In the genomic region with DNA sequence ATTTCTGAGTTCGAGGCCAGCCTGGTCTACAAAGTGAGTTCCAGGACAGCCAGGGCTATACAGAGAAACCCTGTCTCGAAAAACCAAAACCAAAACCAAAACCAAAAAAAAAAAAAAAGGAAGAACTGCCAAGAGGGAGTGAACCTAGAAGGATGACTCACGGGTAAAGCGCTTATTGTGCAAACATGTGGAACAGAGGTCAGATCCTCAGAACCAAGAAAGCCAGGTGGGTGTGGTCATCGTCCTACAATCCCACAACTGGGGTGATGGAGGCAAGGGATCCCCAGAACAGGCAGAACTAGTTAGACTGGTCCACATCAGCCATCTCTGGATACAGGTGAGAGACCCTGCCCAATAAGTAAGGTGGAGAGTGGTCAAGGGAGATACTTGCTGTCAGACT, we compare ENCODE assay signal across 13 mouse cellular contexts. TPM values are rescaled to one million over a fixed set of nuclear protein-coding genes. Genes with fewer than 3 reads are reported as not detected.
A peak's percentile ranks its signal among the peaks of the same experiment; 100 is the strongest.
DNase-seq lines count a peak whose midpoint lies in the region; ATAC-seq lines count a peak whose summit lies in the region.
"Had no signal": no experiment of that assay in that cellular context is flagged by ENCODE, and none has a peak within 500 bp of the region (broad histone marks: within the 10 kb centered on the region; RNA-seq: fewer than 3 reads in every experiment).

No protein-coding gene starts in this region.

- peaks cover 64% of the 10 kb centered on the region for H3K4me1 ChIP-seq in kidney, embryonic 15.5 days

- H3K27me3 ChIP-seq in kidney, embryonic 15.5 days, result no peaks in the 10 kb centered on the region
- H3K27me3 ChIP-seq: lung, embryonic 15.5 days; neural tube, embryonic 15.5 days had no signal

- H3K9me3 ChIP-seq in kidney, embryonic 15.5 days (replicated peaks), result no peaks in the 10 kb centered on the region
- H3K9me3 ChIP-seq: G1E; lung, embryonic 15.5 days; neural tube, embryonic 15.5 days had no signal

- H3K4me3 ChIP-seq in kidney, embryonic 15.5 days (replicated peaks), result no peak overlapping the region
- H3K4me3 ChIP-seq: layer of hippocampus, adult 2 months; lung, embryonic 15.5 days; neural tube, embryonic 15.5 days had no signal

- 69% methylated on average over 5 of the region's 5 CpGs for WGBS in kidney, embryonic 15.5 days

- ATAC-seq in kidney, embryonic 15.5 days (replicated peaks; ENCODE audit: low FRiP score), result no peak
- peak; percentile 60 to 74; a peak in 3 of 4 replicates for ATAC-seq in hematopoietic stem cell, adult 5-6 weeks (replicated peaks in 1 of 2; ENCODE audit: insufficient read depth in 1 of 2, low FRiP score in 2 of 2, low TSS enrichment in 1 of 2, low read depth in 1 of 2, poor library complexity in 2 of 2, severe bottlenecking in 2 of 2)
- ATAC-seq in megakaryocyte progenitor cell, adult 5-6 weeks (replicated peaks; ENCODE audit: poor library complexity), result peak; percentile 79

- no peak for DNase-seq in kidney, postnatal 4 days
- peak; percentile 32 for DNase-seq in CD4-positive helper T cell, adult 2 months (ENCODE audit: low read depth, low spot score)
- DNase-seq in left cerebral cortex, adult 18-20 months (ENCODE audit: low spot score in 2 of 2), result no peak
- DNase-seq in left cerebral cortex, postnatal 25 days (ENCODE audit: low spot score in 2 of 2), result no peak
- DNase-seq in right cerebral cortex, postnatal 25 days, result no peak
- DNase-seq: heart, postnatal 10 days had no signal

- H3K27ac ChIP-seq in kidney, embryonic 15.5 days, result peak overlapping the region; percentile 81; the same call in 1 of the 2 replicates
- H3K27ac ChIP-seq: layer of hippocampus, adult 2 months; lung, embryonic 15.5 days; neural tube, embryonic 15.5 days had no signal

- H3K9ac ChIP-seq in kidney, embryonic 15.5 days, result no peak overlapping the region
- H3K9ac ChIP-seq: lung, embryonic 15.5 days; neural tube, embryonic 15.5 days had no signal

- no peaks in the 10 kb centered on the region for H3K36me3 ChIP-seq in kidney, embryonic 15.5 days
- H3K36me3 ChIP-seq: G1E; lung, embryonic 15.5 days; neural tube, embryonic 15.5 days had no signal

- no peak overlapping the region for H3K4me2 ChIP-seq in kidney, embryonic 15.5 days
- H3K4me2 ChIP-seq: lung, embryonic 15.5 days; neural tube, embryonic 15.5 days had no signal

- intact Hi-C loops in left cerebral cortex, postnatal 25 days (cut with DNase I), result no loop called here

RNA-seq across cellular contexts. Expression of a gene that starts 19.2 kb away (rescaled TPM):
- polyA plus RNA-seq in kidney, embryonic 15.5 days (2015; fragmentation: Nextera tagmentation; extraction: Ambion mirVana), result 57.3 and 61.0 TPM in 2 replicates
- total RNA-seq in hematopoietic stem cell, adult 5-6 weeks (2017), result 8.2 and 13.3 TPM in 2 replicates
- total RNA-seq in megakaryocyte progenitor cell, adult 5-6 weeks (2015), result 14.5 and 19.2 TPM in 2 replicates
- total RNA-seq in megakaryocyte progenitor cell, adult 5-6 weeks (2017), result 6.4 and 11.8 TPM in 2 replicates
- 10 to 100 TPM; 27.7 to 30.7 TPM for total RNA-seq in left cerebral cortex, adult 18-20 months (2021)
- total RNA-seq in left cerebral cortex, postnatal 25 days (2021), result 10 to 100 TPM; 26.5 to 29.6 TPM

RNA-seq across cellular contexts. Expression of a gene that starts 36.0 kb away (rescaled TPM):
- polyA plus RNA-seq in kidney, embryonic 15.5 days (2015; fragmentation: Nextera tagmentation; extraction: Ambion mirVana), result 1.0 and 1.7 TPM in 2 replicates
- not detected in 2 replicates for total RNA-seq in hematopoietic stem cell, adult 5-6 weeks (2017)
- not detected in 2 replicates for total RNA-seq in megakaryocyte progenitor cell, adult 5-6 weeks (2015)
- not detected in 2 replicates for total RNA-seq in megakaryocyte progenitor cell, adult 5-6 weeks (2017)
- not detected for total RNA-seq in left cerebral cortex, adult 18-20 months (2021)
- not detected for total RNA-seq in left cerebral cortex, postnatal 25 days (2021)
- total RNA-seq: G1E; heart, postnatal 10 days; layer of hippocampus, adult 2 months had no signal
- polyA plus RNA-seq: G1E had no signal

RNA-seq across cellular contexts. Expression of a gene that starts 46.2 kb away (rescaled TPM):
- polyA plus RNA-seq in kidney, embryonic 15.5 days (2015; fragmentation: Nextera tagmentation; extraction: Ambion mirVana), result 10.6 and 12.2 TPM in 2 replicates
- total RNA-seq in hematopoietic stem cell, adult 5-6 weeks (2017), result 32.3 TPM in 2 replicates
- 14.7 and 18.4 TPM in 2 replicates for total RNA-seq in megakaryocyte progenitor cell, adult 5-6 weeks (2015)
- 19.2 and 21.5 TPM in 2 replicates for total RNA-seq in megakaryocyte progenitor cell, adult 5-6 weeks (2017)
- total RNA-seq in left cerebral cortex, adult 18-20 months (2021), result 10 to 100 TPM; 92.2 to 94.5 TPM
- 100 to 1,000 TPM; 107 TPM for total RNA-seq in left cerebral cortex, postnatal 25 days (2021)

RNA-seq across cellular contexts. Expression of a gene that starts 59.6 kb away (rescaled TPM):
- 62.3 and 69.4 TPM in 2 replicates for polyA plus RNA-seq in kidney, embryonic 15.5 days (2015; fragmentation: Nextera tagmentation; extraction: Ambion mirVana)
- 4.2 and 12.6 TPM in 2 replicates for total RNA-seq in hematopoietic stem cell, adult 5-6 weeks (2017)
- 0.46 and 0.79 TPM in 2 replicates for total RNA-seq in megakaryocyte progenitor cell, adult 5-6 weeks (2015)
- total RNA-seq in megakaryocyte progenitor cell, adult 5-6 weeks (2017), result 0.50 and 0.95 TPM in 2 replicates
- 1 to 10 TPM; 3.5 to 5.3 TPM for total RNA-seq in left cerebral cortex, adult 18-20 months (2021)
- 1 to 10 TPM; 5.5 to 6.2 TPM for total RNA-seq in left cerebral cortex, postnatal 25 days (2021)
- polyA plus RNA-seq: G1E had no signal
